Mouse (Mus musculus): ENCODE measurements at regions not wholly inside any gene's neighbourhood (a gene's known extent, or its start where the extent isn't known, plus 50 kb on each side); places are given as distances from the start of the nearest gene placed in this dataset.

- H3K4me3 ChIP-seq (ENCODE audit: insufficient read depth, low read depth, low read length) = no peak overlapping the region
- no peaks in the 10 kb centered on the region for H3K4me1 ChIP-seq (ENCODE audit: control insufficient read depth, insufficient read depth, low read length)
- TF ChIP-seq CTCF (IDR thresholded peaks at IDR 0.05; ENCODE audit: insufficient read depth, low read depth, low read length) (no peak), POLR2A (IDR thresholded peaks at IDR 0.05; ENCODE audit: insufficient read depth, low read depth, low read length) (no peak)
- 85% methylated on average over 2 of the region's 2 CpGs for WGBS
- H3K27ac ChIP-seq (ENCODE audit: insufficient read depth, low read depth, low read length) = no peak overlapping the region
Measured at GRCm38 (mm10) chr2:148330368-148330767, 64.8 kb upstream of the Sstr4 start.

DNA sequence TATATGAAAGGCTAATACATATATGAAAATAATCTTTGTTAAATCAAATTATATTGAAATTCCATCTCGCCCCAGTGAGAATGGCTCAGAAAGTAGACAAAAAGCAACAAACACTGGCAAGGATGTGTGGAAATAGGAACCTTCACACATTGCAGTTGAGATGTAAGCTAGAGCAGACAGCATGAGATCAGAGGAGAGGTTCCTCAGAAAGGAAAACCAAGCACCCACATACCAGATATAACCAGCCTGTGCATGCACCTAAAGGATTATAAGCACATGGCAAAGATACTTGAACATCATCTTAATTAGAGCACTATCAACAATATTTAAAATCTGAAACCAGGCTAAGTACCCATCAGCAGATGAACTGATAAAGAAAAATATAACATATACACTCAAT lies 60.6 kb upstream of the Sstr4 start:
- TF ChIP-seq POLR2A (IDR thresholded peaks at IDR 0.05; ENCODE audit: insufficient read depth, low read depth, low read length) (no peak), CTCF (IDR thresholded peaks at IDR 0.05; ENCODE audit: insufficient read depth, low read depth, low read length) (no peak)
- Histone ChIP-seq H3K4me3 (ENCODE audit: insufficient read depth, low read depth, low read length) (no peak overlapping the region), H3K4me1 (ENCODE audit: control insufficient read depth, insufficient read depth, low read length) (no peaks in the 10 kb centered on the region), H3K27ac (ENCODE audit: insufficient read depth, low read depth, low read length) (no peak overlapping the region)
- 96% methylated on average over 1 of the region's 1 CpGs for WGBS

DNA sequence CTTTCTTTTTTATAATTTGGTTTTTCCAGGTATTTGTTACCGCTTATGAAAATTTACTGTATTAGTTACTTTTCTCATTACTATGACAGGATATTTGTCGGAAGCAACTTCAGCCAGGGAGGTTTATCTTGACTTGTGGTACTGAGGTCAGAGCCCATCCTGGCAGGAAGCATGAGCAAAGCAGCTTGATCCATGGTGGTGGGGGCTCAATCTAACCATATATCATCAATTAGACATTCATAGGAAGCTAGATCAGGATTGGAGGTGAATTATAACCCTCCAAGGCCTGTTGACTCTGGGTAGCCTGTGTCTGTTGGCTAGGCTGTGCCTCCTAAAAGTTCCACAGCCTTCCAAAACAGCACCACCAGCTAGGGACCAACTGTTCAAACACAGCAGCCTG lies 58.5 kb upstream of the Sstr4 start:
- TF ChIP-seq POLR2A (IDR thresholded peaks at IDR 0.05; ENCODE audit: insufficient read depth, low read depth, low read length) = no peak
- TF ChIP-seq CTCF (IDR thresholded peaks at IDR 0.05; ENCODE audit: insufficient read depth, low read depth, low read length) = no peak
- H3K4me1 ChIP-seq (ENCODE audit: control insufficient read depth, insufficient read depth, low read length) = no peaks in the 10 kb centered on the region
- no peak overlapping the region for H3K4me3 ChIP-seq (ENCODE audit: insufficient read depth, low read depth, low read length)
- 90% methylated on average over 2 of the region's 2 CpGs for WGBS
- no peak overlapping the region for H3K27ac ChIP-seq (ENCODE audit: insufficient read depth, low read depth, low read length)

DNA sequence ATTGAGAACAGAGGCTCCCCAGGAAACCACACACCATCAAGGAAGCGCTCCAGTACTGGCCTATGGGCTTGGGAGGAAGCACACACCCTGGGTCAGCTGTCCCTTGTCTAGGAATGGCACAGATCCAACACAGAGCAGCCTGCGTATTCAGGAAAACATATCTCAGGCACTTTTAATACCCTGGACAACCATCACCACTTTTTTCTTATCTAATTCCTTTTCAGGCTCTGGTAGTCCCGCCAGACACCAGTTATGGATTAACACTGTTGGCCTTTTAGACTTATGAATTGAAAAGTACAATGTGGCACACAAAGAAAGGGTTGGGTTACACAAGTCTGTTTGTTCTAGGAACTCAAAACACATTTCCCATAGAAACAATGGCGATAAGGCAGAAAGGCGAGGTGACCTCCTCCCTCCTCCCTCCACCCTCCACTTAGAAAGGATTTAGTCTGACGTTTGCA lies 56.8 kb upstream of the Sstr4 start:
- Histone ChIP-seq H3K4me3 (ENCODE audit: insufficient read depth, low read depth, low read length) (no peak overlapping the region), H3K27ac (ENCODE audit: insufficient read depth, low read depth, low read length) (no peak overlapping the region), H3K4me1 (ENCODE audit: control insufficient read depth, insufficient read depth, low read length) (no peaks in the 10 kb centered on the region)
- TF ChIP-seq CTCF (IDR thresholded peaks at IDR 0.05; ENCODE audit: insufficient read depth, low read depth, low read length) (no peak), POLR2A (IDR thresholded peaks at IDR 0.05; ENCODE audit: insufficient read depth, low read depth, low read length) (no peak)
- 56% methylated on average over 6 of the region's 6 CpGs for WGBS

GRCm38 (mm10) chr2:148338894-148339293 lies 56.2 kb upstream of the Sstr4 start:
- TF ChIP-seq POLR2A (IDR thresholded peaks at IDR 0.05; ENCODE audit: insufficient read depth, low read depth, low read length) = no peak
- TF ChIP-seq CTCF (IDR thresholded peaks at IDR 0.05; ENCODE audit: insufficient read depth, low read depth, low read length) = no peak
- Histone ChIP-seq H3K4me3 (ENCODE audit: insufficient read depth, low read depth, low read length) (no peak overlapping the region), H3K4me1 (ENCODE audit: control insufficient read depth, insufficient read depth, low read length) (no peaks in the 10 kb centered on the region), H3K27ac (ENCODE audit: insufficient read depth, low read depth, low read length) (no peak overlapping the region)

- no peak overlapping the region for H3K27ac ChIP-seq (ENCODE audit: insufficient read depth, low read depth, low read length)
- no peak overlapping the region for H3K4me3 ChIP-seq (ENCODE audit: insufficient read depth, low read depth, low read length)
- no peaks in the 10 kb centered on the region for H3K4me1 ChIP-seq (ENCODE audit: control insufficient read depth, insufficient read depth, low read length)
- TF ChIP-seq CTCF (IDR thresholded peaks at IDR 0.05; ENCODE audit: insufficient read depth, low read depth, low read length) (no peak), POLR2A (IDR thresholded peaks at IDR 0.05; ENCODE audit: insufficient read depth, low read depth, low read length) (no peak)
- 88% methylated on average over 2 of the region's 2 CpGs for WGBS
Measured at GRCm38 (mm10) chr2:148344193-148344592, 51.0 kb upstream of the Sstr4 start.

Data from olfactory bulb, adult 2 months (tissue).